ENCODE assay signal across 10 mouse cellular contexts in genomic region chr8:71692509-71692908, GRCm38 (mm10). TPM values are rescaled to one million over a fixed set of nuclear protein-coding genes. Genes with fewer than 3 reads are reported as not detected.
A peak's percentile ranks its signal among the peaks of the same experiment; 100 is the strongest.
DNase-seq lines count a peak whose midpoint lies in the region; ATAC-seq lines count a peak whose summit lies in the region.
"Had no signal": no experiment of that assay in that cellular context is flagged by ENCODE, and none has a peak within 500 bp of the region (broad histone marks: within the 10 kb centered on the region; RNA-seq: fewer than 3 reads in every experiment).

No protein-coding gene starts in this region.

- H3K9ac ChIP-seq in kidney, embryonic 16.5 days (replicated peaks; ENCODE audit: low read length): no peak overlapping the region
- H3K9ac ChIP-seq in embryonic facial prominence, embryonic 15.5 days: no peak overlapping the region

- H3K36me3 ChIP-seq in kidney, embryonic 16.5 days (ENCODE audit: insufficient read depth, low read length): no peaks in the 10 kb centered on the region
- no peaks in the 10 kb centered on the region for H3K36me3 ChIP-seq in embryonic facial prominence, embryonic 15.5 days

- no peak for ATAC-seq in kidney, embryonic 16.5 days (ENCODE audit: low FRiP score, low TSS enrichment)
- ATAC-seq in embryonic facial prominence, embryonic 15.5 days (ENCODE audit: insufficient number of reproducible peaks, low FRiP score, low TSS enrichment, low read depth): no peak
- ATAC-seq in megakaryocyte, adult 5-6 weeks (ENCODE audit: poor library complexity, severe bottlenecking): peak; percentile 43

- WGBS in kidney, embryonic 16.5 days: 13% methylated on average over 30 of the region's 30 CpGs
- 7% methylated on average over 30 of the region's 30 CpGs for WGBS in embryonic facial prominence, embryonic 15.5 days

- H3K4me3 ChIP-seq in kidney, embryonic 16.5 days (ENCODE audit: low read length): peak overlapping the region; percentile 15; the same call in 1 of the 2 replicates
- 0 out of 2 replicates have a peak overlapping the region, but pooled peaks have one; percentile 2 for H3K4me3 ChIP-seq in embryonic facial prominence, embryonic 15.5 days (replicated peaks)
- H3K4me3 ChIP-seq: myocyte had no signal

- H3K27me3 ChIP-seq in kidney, embryonic 16.5 days (ENCODE audit: insufficient read depth, low read length): peaks cover 81% of the 10 kb centered on the region
- peaks cover 91% of the 10 kb centered on the region for H3K27me3 ChIP-seq in embryonic facial prominence, embryonic 15.5 days

- 0 out of 2 replicates have a peak overlapping the region, but pooled peaks have one; percentile 10 for H3K4me2 ChIP-seq in kidney, embryonic 16.5 days (replicated peaks; ENCODE audit: low read depth, low read length)
- no peak overlapping the region; the same call in 1 of the 2 replicates for H3K4me2 ChIP-seq in embryonic facial prominence, embryonic 15.5 days (replicated peaks)

- H3K4me1 ChIP-seq in kidney, embryonic 16.5 days (ENCODE audit: insufficient read depth, low read length): peaks cover 9% of the 10 kb centered on the region
- H3K4me1 ChIP-seq in embryonic facial prominence, embryonic 15.5 days: peaks cover 19% of the 10 kb centered on the region

- no peaks in the 10 kb centered on the region for H3K9me3 ChIP-seq in kidney, embryonic 16.5 days (ENCODE audit: low read length)
- no peaks in the 10 kb centered on the region for H3K9me3 ChIP-seq in embryonic facial prominence, embryonic 15.5 days (replicated peaks)

- DNase-seq in kidney, adult 11 months: no peak
- DNase-seq in thymus, postnatal 0 days (ENCODE audit: low spot score): peak; percentile 69
- no peak for DNase-seq in liver
- no peak for DNase-seq in frontal cortex, postnatal 25 days (ENCODE audit: low spot score in 2 of 2)
- no peak for DNase-seq in urinary bladder, postnatal 14 days (ENCODE audit: low spot score)
- DNase-seq: kidney, adult 8-10 months had no signal

- H3K27ac ChIP-seq in kidney, embryonic 16.5 days (ENCODE audit: low read length): no peak overlapping the region
- no peak overlapping the region for H3K27ac ChIP-seq in embryonic facial prominence, embryonic 15.5 days (replicated peaks)

RNA-seq across cellular contexts. Expression of gene Insl3, which starts 3.5 kb away (rescaled TPM):
- polyA plus RNA-seq in kidney, embryonic 16.5 days (2015; fragmentation: Nextera tagmentation; extraction: Ambion mirVana): 1.3 and 7.7 TPM in 2 replicates
- 1.1 TPM in 2 replicates for polyA plus RNA-seq in embryonic facial prominence, embryonic 15.5 days (2015; fragmentation: Nextera tagmentation; extraction: Ambion mirVana)
- 2.9 and 4.2 TPM in 2 replicates for total RNA-seq in megakaryocyte, adult 5-6 weeks (2015)
- total RNA-seq in megakaryocyte, adult 5-6 weeks (2017): 1.1 and 2.4 TPM in 2 replicates
- 3.7 and 6.7 TPM in 2 replicates for polyA plus RNA-seq in thymus, postnatal 0 days (2015; fragmentation: Nextera tagmentation; extraction: Ambion mirVana)

RNA-seq across cellular contexts. Expression of gene B3gnt3, which starts 9.1 kb away (rescaled TPM):
- 3.3 and 4.2 TPM in 2 replicates for polyA plus RNA-seq in kidney, embryonic 16.5 days (2015; fragmentation: Nextera tagmentation; extraction: Ambion mirVana)
- polyA plus RNA-seq in embryonic facial prominence, embryonic 15.5 days (2015; fragmentation: Nextera tagmentation; extraction: Ambion mirVana): 1.1 and 1.4 TPM in 2 replicates
- total RNA-seq in megakaryocyte, adult 5-6 weeks (2015): 0.36 and 0.89 TPM in 2 replicates
- total RNA-seq in megakaryocyte, adult 5-6 weeks (2017): 0.18 TPM in 1 of 2 replicates, not detected in the other
- 2.1 and 2.7 TPM in 2 replicates for polyA plus RNA-seq in thymus, postnatal 0 days (2015; fragmentation: Nextera tagmentation; extraction: Ambion mirVana)

RNA-seq across cellular contexts. Expression of gene Jak3, which starts 16.4 kb away (rescaled TPM):
- polyA plus RNA-seq in kidney, embryonic 16.5 days (2015; fragmentation: Nextera tagmentation; extraction: Ambion mirVana): 6.6 and 7.5 TPM in 2 replicates
- polyA plus RNA-seq in embryonic facial prominence, embryonic 15.5 days (2015; fragmentation: Nextera tagmentation; extraction: Ambion mirVana): 5.3 and 6.3 TPM in 2 replicates
- total RNA-seq in megakaryocyte, adult 5-6 weeks (2015): 4.8 and 5.0 TPM in 2 replicates
- total RNA-seq in megakaryocyte, adult 5-6 weeks (2017): 2.6 and 5.2 TPM in 2 replicates
- 17.0 and 20.3 TPM in 2 replicates for polyA plus RNA-seq in thymus, postnatal 0 days (2015; fragmentation: Nextera tagmentation; extraction: Ambion mirVana)

RNA-seq across cellular contexts. Expression of gene Unc13a, which starts 21.0 kb away (rescaled TPM):
- 0.55 and 0.94 TPM in 2 replicates for polyA plus RNA-seq in kidney, embryonic 16.5 days (2015; fragmentation: Nextera tagmentation; extraction: Ambion mirVana)
- 1.2 and 2.0 TPM in 2 replicates for polyA plus RNA-seq in embryonic facial prominence, embryonic 15.5 days (2015; fragmentation: Nextera tagmentation; extraction: Ambion mirVana)
- 0.11 TPM in 1 of 2 replicates, not detected in the other for total RNA-seq in megakaryocyte, adult 5-6 weeks (2015)
- 1.1 TPM in 1 of 2 replicates, not detected in the other for total RNA-seq in megakaryocyte, adult 5-6 weeks (2017)
- 0.58 and 0.68 TPM in 2 replicates for polyA plus RNA-seq in thymus, postnatal 0 days (2015; fragmentation: Nextera tagmentation; extraction: Ambion mirVana)

RNA-seq across cellular contexts. Expression of gene Fcho1, which starts 33.0 kb away (rescaled TPM):
- polyA plus RNA-seq in kidney, embryonic 16.5 days (2015; fragmentation: Nextera tagmentation; extraction: Ambion mirVana): 8.6 and 8.7 TPM in 2 replicates
- 8.1 and 9.8 TPM in 2 replicates for polyA plus RNA-seq in embryonic facial prominence, embryonic 15.5 days (2015; fragmentation: Nextera tagmentation; extraction: Ambion mirVana)
- 28.4 and 30.9 TPM in 2 replicates for total RNA-seq in megakaryocyte, adult 5-6 weeks (2015)
- 39.6 and 41.2 TPM in 2 replicates for total RNA-seq in megakaryocyte, adult 5-6 weeks (2017)
- polyA plus RNA-seq in thymus, postnatal 0 days (2015; fragmentation: Nextera tagmentation; extraction: Ambion mirVana): 123 and 127 TPM in 2 replicates
- polyA plus RNA-seq: myocyte had no signal
